Mouse (Mus musculus) left cerebral cortex, postnatal 25 days (tissue): ENCODE measurements around the gene Armc7. TPM values are rescaled to one million over a fixed set of nuclear protein-coding genes. Genes with fewer than 3 reads are reported as not detected.
"Not testable (repeated sequence)": the region's sequence is repeated elsewhere in the genome, so short reads cannot be mapped to it uniquely, and the experiment has no call there.

Source experiments
- DNase-seq, 2 experiments: peaks; one replicate each; pipeline ENCODE4 v3.0.0; 2022; ENCODE audit warnings: low spot score in 2 of 2, mixed read lengths in 1 of 2
- intact Hi-C: fragments of 180-260 bp; cut with DNase I; formaldehyde crosslinking; loops from one replicate; pipeline ENCODE4 v1.15.1; 2025
- total RNA-seq, 2 experiments: library from RNA; stranded (reverse); gene quantifications; 2 replicates each; pipeline ENCODE4 v1.2.3; 2021

The Armc7 gene
- total RNA-seq, 2 experiments from 2014 or later = 12.5 to 12.8 TPM

DNA sequence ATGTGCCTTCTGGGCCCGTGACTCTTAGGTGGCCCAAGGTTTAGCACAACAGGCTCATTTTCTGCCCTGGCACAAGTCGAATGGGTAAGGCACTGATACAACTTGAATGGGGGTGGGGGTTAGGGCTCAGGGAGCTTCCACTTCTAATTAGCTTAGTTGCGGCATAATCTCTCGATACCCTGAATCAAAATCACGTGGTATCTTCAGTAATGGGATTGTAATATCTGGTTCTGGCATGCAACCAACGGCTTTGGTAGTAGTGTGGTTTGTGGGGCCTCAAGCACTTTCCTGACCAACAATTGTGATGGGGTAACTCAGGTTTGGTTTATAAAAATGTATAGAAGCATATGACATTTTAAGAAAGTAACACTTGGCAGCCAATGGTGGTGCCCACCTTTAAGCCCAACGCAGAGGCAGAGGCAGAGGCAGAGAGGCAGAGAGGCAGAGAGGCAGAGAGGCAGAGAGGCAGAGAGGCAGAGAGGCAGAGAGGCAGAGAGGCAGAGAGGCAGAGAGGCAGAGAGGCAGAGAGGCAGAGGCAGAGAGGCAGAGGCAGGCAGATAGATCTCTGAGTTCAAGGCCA, 23.1 kb upstream of the Armc7 start:
- intact Hi-C loops = no loop called here
- no peak for DNase-seq

DNA sequence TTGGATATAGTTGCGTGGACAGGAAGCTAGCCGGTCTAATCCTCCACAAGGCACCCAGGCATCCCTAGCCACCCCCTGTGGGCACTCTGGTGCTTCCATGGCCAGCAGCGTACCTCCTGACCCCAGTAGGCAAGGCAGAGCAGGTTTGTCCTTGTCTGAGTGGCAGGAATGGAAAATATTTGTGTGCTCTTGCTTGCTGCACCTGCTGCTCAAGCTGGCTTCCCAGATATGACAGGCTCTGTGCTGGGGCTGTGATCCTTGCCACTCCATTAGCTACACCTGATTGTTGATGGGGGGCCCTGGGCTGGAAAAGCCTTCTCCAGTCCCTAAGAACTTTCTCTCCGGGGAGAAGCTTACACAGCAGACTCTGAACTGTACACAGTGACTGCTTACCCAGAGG, 22.2 kb upstream of the Armc7 start:
- no peak for DNase-seq
- intact Hi-C loops = no loop called here

DNA sequence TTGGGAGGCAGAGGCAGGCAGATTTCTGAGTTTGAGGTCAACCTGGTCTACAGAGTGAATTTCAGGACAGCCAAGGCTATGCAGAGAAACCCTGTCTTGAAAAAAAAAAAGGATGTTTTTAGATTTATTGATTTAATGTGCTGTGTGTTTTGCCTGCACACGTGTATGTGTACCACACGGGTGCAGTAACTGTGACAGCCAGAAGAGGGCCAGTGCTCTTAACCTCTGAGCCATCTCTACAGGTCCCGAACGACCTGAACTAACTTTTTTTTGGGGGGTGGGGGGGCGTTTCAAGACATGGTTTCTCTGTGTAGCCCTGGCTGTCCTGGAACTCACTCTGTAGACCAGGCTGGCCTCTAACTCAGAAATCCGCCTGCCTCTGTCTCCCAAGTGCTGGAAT, 20.6 kb upstream of the Armc7 start:
- DNase-seq, intact Hi-C loops: not testable (repeated sequence)

DNA sequence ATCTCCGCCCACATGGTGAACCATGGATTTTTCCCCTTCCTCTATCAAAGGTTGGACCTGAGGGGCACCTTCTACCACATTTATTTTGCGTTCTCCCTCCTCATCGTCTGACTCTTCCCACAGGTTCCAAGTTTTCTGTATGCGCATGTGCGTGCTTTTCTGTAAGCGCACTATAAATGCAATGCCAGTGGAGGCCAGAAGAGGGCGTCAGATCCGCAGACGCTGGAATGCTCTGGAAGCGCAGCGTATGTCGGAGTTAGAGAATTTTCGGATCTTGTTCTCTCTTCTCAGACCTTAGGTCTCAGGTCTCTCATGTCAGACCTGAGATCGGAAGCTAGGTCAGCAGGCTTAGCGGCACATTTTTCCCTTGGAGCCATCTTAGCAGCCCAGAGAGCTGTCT, 19.8 kb upstream of the Armc7 start:
- DNase-seq = no peak
- intact Hi-C loops = no loop called here

DNA sequence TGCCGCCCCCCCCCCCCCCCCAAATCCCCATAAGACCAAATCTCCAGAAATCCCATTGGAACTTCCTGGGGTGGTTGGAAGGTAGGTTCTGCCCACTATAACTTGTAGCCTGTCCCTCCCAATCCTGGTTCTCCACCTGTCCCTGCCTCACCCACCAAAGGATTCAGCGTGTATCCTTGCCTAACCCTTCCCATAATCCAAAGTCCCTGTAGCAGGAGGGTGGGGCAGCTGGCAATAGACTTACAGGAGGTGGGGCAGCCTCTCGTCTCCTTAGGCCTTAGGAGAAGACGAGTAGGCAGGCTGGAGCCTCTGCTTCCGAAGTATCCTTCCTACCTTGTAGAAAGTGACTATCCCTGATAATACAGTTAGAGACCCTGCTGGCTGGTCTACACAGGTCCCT, 19.3 kb upstream of the Armc7 start:
- intact Hi-C loops = no loop called here
- no peak for DNase-seq

DNA sequence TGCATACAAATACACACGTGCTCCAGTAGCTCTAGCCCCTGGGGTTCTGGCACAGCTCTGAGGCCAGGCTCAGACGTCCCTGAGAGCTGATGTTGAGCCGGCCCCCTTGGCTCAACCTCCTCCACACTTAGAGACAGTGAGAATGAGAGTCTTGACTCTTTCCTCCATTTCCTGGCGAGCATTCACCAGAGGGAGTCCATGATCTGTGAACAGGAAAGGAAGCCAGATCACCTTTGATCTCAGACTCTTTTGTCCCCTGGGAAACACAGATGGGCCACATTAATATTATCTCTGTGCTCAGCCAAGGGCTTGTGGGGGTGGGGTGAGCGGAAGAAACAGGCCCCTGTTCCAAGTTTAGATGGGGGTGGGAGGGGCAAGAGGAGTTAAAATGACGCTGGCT, 18.1 kb upstream of the Armc7 start:
- no peak for DNase-seq

DNA sequence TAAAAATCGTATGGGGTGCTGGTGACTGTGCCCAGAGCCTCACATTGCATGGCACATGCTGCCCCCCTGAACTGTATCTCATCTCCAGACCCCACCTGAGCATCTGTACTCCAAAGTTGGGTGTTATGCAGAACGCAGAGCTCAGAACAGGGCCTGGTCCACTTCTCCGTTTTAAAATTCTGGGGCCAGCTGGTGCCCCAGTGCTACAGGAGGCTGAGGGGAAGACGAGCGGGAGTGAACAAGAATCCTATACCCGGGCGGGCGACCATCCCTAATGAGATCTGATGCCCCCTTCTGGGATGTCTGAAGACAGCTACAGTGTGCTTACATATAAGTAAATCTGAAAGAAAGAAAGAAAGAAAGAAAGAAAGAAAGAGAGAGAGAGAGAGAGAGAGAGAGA, 14.5 kb upstream of the Armc7 start:
- intact Hi-C loops = no loop called here
- no peak for DNase-seq

More for the DNA sequence above, 18.1 kb upstream of the Armc7 start:
- intact Hi-C loops = no loop called here

DNA sequence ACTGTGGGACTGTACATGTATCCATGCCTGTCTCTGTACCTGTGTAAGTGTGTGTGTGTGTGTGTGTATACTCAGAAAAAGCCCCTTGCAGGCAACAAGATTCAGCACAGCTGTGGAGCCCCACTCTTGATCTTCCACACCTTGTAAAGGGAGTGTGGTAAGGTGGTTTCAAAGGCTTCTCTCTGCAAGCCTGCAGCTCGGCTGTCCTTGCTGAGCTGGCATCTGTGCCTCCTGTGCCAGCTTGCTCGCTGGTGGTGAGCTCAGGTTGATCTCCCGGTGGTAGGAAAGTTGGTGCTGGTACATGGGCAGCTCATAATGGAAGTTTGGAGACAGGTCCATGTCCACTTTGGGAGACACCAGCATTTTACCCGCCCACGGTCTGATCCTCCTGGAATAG, 13.6 kb upstream of the Armc7 start:
- intact Hi-C loops = no loop called here
- DNase-seq = no peak

DNA sequence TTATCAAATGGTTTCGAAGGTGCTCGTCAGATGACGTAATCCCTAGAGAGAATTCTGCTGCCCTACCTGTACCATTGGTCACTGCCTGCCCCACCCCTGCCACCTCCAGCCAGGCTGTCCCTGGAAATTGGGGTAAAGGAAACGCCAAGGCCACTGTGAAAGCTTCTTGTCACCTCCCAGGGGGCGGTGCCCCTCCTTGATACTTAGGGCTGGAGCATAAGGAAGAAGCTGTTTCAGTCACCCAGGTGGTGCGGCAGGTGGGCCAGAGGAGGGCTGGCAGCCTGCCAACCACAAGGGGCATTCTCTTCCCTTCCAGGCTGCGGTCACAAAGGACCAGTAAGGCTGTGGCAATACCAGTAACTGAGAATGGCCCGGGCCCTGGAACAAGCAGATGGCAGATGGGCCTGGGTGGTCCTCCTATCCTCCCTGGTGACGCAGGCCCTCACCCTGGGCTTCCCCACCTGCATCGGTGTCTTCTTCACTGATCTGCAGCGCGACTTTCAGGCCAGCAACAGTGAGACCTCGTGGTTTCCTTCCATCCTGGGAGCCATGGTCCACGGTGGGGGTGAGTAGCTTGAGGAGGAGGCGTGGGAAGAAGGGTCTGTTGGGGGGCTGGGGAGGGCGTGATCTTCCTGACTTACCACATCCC, 13.1 kb upstream of the Armc7 start, which contains the start of gene Slc16a5:
Slc16a5 (plus strand) TSS at position 232 of the 649 bp plus-strand sequence.
- intact Hi-C loops = no loop called here
- DNase-seq = no peak

DNA sequence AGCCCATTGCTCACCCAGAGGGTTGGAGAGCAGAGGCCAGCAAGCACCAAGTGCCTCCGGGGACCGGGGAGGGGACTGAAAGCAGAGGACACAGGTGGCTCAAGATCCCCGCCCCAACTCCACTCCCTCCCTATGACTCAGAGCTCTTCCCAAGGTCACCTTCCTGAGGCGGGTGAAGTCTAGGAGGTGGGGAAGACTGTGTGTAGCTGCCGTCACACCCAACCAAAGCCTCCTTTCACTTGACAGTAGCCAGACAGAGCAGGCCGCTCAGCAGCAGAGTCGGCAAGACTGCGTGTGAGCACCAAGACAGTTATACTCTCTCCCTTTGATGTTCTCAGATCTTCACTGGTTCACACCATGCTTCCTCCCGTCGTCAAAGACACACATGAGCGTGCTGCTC, 12.1 kb upstream of the Armc7 start:
- intact Hi-C loops = no loop called here
- no peak for DNase-seq

DNA sequence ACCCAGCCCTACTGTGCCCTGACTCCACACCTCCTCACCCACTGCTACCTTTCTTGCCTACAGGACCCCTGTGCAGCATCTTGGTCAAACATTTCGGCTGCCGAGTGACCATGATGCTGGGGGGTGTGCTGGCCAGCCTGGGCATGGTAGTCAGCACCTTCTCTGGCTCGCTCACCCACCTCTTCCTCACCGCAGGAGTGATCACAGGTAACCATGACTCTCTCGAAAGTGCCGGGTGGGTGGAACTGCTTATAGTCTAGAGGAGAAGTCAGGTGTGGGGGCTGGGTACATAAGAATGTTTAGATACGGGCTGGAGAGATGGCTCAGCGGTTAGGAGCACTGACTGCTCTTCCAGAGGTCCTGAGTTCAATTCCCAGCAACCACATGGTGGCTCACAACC, 10.6 kb upstream of the Armc7 start:
- DNase-seq = no peak
- intact Hi-C loops = no loop called here

DNA sequence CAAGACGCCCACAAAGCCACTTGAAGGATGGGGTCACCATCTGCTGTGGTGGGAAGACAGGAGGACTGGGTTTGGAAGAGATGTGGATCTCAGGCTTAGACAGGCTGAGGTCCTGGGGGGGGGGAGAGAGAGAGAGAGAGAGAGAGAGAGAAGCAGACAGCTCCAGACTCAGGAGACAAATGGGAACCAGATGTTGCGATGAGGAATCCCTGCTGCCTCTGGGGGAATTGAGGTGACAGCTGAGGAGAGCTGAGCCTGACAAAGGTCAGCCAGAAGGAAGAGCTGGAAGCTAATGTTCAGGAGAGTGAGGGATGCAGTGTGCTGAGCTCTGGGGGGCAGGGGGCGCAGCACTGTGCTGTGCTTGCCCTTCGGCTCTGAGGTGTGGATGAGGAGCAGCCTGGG, 8.2 kb upstream of the Armc7 start:
- intact Hi-C loops = no loop called here
- DNase-seq = no peak

DNA sequence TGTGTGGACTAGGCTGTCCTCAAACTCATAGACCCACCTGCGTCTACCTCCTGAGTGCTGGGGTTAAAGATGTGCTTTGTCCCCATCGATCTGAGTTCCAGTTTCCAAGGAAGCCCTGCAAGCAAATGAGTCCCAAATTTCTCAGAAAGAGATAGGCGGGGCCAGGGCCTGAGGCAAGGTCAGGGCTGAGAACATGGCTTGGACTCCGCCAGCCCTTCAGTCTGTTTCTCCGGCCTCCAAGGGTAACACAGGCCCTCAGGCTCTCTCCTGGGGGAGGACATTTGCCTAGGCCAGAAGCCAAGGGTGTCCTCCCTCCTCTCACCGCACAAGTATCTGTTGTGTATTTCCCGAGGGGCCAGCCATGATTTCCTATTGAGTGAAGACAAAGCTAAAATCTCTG, 3.3 kb upstream of the Armc7 start:
- DNase-seq = no peak
- intact Hi-C loops = no loop called here

DNA sequence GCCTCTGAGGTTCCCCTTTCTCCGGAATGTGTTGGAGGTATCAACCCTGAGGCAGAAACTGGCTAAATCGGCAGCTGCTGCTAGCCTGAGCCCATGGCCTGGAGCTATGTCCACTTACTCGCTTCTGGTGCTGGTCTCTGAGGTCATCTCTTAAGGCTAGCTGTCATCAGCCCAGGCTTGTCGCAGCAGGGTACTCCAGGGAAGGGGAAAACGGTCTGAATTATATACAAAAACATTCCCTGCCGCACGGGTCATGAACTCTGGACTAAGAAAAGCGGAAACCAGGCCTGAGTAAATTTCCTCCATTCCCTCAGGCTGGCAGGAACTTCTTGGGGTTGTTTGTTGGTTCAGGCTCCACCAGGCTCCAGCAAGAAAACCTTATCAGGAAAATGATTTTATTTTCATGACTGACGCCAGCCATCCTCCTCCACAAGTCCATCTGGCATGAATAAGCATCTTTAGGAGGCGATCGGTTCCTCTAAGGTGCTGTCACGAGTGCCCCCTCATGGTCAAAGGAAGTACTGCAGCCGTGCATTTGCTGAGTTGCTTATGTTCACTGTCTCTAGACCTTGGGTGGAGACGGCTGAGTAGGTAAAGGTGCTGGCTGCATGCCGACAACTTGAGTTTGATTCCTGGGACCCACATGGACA, 1.7 kb upstream of the Armc7 start:
- peak; percentile 98 to 99 for DNase-seq
- intact Hi-C loops = loop anchor here (1.0 kb wide), 1 partner anchor 45 kb away; no protein-coding TSS in a partner anchor

DNA sequence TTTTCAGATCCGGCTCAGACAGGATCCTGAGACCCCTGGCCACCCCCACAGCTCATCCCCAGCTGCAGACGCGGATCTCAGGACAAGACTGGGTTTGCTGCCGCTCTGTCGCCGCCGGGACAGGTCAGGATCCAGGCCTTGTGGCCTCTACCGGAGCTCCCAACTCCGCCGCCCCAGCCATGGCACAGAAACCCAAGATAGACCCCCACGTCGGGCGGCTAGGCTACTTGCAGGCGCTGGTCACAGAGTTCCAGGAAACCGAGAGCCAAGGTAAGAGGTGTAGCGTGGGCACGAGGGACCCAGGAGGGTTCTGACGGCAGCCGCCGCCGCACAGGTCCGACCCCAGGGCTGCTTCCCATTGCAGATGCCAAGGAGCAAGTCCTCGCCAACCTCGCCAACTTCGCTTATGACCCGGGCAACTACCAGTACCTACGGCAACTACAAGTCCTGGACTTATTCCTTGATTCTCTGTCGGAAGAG, 331 bp downstream of the Armc7 start:
- intact Hi-C loops = loop anchor here (1.0 kb wide), 1 partner anchor 117 kb away; no protein-coding TSS in a partner anchor
- no peak for DNase-seq

DNA sequence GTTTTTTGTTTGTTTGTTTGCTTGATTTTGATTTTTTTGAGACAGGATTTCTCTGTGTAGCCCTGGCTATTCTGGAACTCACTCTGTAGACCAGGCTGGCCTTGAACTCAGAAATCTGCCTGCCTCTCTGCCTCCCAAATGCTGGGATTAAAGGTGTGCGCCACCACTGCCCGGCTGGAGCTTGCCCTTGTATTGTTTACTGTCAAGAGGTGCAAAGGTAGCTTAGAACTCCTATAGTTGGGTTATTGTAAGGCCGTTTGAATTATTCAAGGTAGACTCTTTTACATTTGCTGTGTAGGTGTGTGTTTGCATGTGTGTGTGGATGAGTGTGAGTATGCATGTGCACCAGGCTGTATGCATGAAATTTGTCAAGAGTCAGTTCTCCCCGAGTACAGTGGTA, 1.2 kb downstream of the Armc7 start:
- intact Hi-C loops, DNase-seq: not testable (repeated sequence)

DNA sequence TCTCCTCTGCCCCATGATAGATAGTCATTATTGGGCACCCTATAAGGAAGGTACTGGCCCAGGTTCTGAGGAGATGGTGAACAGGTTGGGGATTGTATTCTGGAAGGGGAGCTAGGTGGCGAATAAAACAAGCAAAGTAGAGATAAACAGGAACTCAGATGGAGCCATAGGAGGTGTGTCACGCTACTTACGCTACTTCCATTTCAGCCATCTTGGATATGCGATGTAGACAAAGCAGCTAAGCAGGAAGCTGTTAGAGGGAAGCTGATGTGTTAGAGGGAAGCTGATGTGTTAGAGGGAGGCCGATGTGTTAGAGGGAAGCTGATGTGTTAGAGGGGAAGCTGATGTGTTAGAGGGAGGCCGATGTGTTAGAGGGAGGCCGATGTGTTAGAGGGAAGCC, 1.9 kb downstream of the Armc7 start:
- DNase-seq, intact Hi-C loops: not testable (repeated sequence)

DNA sequence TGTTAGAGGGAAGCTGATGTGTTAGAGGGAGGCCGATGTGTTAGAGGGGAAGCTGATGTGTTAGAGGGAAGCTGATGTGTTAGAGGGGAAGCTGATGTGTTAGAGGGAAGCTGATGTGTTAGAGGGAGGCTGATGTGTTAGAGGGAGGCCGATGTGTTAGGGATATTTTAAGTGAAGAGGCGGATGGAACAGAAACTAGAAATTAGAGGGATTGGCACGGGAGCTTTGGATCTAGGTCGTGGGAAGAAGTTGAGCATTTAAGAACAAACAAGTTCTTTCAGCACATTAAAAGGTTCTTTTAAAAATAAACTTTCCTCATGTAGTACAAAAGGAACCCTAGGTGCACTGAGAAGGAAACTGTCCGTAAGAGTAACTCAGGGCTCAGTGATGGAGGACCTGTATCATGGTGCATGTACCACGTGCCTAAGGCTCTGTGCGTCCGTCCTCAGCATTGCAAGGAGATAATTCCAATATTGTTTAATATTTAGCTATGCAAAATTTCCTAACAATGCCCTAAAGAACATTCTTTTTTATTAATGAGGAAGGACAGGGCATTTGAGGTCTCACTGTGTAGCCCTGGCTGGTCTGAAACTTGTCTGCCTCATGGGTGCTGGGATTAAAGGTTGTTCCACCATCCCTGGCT, 3.0 kb downstream of the Armc7 start:
- intact Hi-C loops = no loop called here
- peak in 1 of 2 experiments; percentile 59 for DNase-seq

DNA sequence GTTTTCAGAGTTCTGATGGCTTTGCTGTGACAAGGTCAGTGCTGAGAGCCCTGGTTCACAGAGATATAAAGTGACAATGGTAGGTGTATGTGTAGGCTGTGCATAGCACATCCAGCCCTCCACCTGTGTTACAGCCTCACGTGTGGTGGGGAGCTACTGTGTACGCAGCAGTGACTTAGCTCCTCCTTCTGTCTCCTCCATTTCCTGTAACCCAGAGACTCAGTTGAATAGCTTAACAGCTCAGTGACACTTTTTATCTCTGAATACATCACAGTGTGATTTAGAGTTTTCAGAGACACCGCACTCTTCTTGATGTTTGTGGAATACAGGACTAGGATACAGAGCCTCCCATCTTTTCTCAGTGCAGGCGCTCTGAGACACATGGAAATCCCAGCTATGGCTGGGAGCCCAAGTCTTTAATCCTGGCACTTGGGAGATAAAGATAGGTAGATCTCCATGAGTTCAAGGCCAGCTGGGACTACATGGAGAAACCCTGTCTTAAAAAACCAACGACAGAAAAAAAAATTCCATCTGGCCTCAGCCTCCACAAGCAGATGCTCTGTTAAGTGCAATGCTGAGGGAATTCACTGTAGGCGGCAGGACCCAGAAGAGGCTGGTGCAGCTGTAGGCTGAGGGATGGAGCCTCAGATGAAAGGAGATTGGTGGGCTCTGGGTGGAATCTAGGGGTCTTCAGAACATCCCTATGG, 6.2 kb downstream of the Armc7 start:
- DNase-seq = peak; percentile 67 to 95
- intact Hi-C loops = no loop called here

DNA sequence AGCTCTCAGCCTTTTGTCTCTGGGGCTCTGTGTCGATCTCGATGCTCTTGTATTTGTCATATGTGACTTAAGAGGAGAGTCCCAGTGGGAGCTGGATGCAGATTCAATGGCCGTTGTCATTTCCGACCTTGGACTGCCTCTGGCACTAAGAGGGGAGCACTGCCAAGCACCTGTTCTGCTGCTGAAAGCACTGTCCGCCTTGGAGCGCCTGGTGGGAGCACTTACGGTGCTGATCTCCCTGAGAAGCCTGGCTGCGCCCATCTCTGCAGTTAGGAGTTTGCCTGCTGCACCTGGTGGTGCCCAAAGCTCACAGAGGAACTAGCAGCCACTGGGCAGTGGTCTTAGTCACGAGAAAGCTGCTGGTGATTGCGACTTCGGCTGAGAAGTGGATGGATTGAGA, 7.8 kb downstream of the Armc7 start:
- no peak for DNase-seq
- intact Hi-C loops = no loop called here
